Mouse (Mus musculus) spleen, postnatal 10 days (tissue): Measurements from ENCODE around the gene Psd4.

Experiments used
- DNase-seq, 2 experiments: peaks; one replicate each; pipeline ENCODE4 v3.0.0; 2021 to 2022; ENCODE audit warnings: low spot score in 2 of 2

The Psd4 gene

DNA sequence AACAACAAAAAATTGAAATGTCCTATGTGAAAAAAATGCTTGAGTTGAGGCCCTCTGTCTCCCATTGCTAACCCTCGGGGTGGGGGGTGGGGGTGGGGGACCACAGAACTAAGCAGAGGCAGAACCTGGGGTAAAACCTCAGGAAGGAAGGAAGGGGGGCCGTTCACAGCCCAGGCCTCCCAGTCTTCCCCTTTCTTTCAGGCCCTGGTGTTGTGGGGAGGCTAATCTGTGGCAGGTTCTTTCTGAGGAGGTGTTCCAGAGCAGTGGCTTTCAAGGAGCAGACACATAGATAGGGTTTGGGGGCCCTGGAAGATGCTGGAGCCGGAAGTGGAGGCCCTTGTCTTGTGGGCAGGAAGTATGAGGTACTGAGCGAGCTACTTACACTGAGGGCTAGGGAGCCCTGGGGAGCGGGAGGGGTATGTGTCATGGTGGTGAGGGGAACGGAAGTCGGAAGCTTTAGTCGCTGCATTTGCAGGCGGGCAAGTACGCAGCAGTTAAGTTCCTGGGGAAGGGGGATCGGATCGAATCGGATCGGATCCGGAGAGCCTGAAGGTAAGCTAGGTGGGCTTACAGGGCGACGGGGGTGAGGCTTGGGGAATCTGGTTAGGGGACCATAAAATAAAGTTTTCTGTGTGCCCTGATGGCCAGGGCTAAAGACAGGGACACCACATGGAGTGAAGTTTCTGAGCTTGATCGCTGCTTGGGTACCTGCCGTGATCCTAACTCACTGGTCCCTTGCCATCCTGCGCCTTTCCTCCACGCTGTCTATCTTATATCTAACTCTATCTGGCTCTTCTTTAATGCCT is 19.0 kb downstream of the Psd4 start:
- peak; percentile 58 to 75 for DNase-seq

DNA sequence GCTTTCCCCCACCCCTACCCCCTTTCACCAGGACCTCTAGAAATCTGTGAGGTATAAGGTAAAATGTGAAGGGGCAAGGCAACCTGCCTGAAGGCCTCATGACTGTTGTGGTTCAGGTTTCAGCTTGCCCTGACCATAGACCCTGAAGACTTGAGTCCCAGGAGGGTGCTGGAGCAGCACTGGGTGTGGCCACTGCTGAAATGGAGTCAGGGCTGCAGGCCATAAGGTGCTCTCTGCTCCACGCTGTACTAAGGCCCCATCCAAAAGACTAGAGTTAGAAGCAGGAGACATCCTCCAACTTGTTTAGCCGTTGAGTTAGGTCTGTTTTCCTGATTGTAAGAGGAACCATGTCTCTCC is 19.6 kb downstream of the Psd4 start:
- peak in 1 of 2 experiments; percentile 28 for DNase-seq

DNA sequence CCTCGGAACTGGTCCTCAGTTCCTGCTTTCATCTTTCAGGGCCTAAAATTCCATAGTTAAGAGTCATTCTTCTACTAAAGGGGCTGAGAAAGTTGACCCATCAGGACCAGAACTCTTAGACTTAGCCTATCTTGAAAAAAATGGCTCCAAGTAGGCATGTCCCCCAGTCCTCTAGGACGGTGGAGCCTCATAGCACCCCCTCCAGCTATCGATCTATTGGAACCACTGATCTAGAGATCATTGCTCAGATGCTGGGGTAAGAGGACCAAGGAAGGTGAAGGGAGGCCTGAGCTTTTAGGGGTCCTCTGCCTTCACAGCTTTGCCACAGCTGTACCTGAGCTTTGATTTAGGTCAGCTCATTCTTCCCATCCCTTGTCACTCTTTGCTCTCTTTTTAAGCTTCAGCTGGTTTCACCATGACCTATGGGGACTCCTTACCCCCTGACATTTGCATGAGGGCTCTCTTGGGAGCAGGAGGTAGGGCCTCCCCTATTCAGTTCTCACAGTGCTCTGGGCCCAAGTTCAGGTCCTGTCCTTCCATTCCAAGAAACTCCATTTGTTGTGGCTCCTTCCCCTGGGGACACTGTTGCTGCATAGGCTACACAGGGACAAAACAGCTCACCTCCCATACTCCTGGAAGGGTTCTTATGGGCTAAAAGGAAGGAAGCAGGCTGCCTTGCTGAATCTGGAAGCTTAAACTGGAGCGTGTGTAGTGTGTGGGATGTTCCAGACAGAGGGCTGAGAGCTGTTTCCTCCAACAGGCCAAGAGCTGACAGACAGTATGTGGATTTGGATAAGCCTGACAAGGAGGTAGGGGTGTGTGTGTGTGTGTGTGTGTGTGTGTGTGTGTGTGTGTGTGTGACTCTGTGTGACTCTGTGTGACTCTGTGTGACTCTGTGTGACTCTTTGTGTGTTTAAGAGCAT is 20.2 kb downstream of the Psd4 start:
- no peak for DNase-seq

DNA sequence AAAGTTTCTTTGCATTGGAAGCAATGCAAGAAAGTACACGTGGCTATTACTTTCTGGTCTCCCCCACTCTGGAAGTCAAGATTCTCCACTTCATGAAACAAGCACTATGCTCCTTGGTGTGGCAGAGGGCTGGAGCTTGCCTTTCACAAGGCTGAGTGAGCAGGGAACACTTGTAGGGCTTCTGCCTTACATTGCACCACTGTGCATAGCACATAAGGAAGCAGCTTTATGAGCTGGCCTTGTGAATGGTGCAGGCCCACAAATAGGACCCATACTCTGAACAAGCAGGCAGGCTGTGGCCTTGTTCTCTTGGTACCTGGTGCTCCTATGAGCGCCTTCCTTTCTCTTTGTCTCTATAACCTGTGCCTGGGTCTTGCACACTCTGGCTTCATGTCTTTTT is 25.9 kb downstream of the Psd4 start:
- no peak for DNase-seq

DNA sequence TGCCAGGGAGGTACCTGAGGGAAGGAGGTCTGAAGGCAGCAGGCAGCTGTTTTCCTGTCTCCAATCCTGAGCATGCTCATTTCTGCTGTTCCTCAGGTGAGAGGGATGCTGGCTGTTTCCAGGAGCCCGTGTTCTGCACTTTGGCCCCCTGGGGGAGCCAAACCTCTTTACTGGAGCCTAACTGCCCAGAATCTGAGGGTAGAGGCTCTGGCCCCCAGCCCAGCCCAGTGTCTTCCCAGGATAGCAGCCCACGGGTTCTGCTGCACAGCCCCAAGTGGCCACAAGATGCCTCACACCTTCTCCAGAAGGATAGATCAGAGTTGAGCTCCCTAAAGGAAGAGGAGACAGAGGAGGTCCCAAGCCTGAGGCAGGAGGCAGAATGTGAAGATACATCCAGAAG is 29.7 kb downstream of the Psd4 start:
- DNase-seq, result no peak

DNA sequence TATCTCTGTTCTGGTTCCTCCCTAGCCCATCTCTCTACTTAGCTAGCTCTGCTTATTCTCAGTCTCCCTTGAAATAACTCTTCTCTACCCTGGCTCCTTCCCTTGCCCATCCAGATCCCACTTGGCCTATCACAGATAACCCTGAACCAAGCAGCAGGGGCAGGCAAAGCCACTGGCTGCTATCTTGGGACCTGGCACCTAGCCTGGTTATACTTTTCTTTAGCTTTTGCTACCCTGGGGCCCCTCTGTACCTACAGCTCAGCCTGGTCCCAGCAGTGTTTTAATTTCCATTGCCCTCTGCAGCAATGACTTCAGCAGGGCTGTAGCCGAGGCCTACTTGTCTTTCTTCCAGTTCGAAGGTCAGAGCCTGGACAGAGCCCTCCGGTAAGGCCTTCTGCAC is 33.3 kb downstream of the Psd4 start:
- DNase-seq, result no peak

DNA sequence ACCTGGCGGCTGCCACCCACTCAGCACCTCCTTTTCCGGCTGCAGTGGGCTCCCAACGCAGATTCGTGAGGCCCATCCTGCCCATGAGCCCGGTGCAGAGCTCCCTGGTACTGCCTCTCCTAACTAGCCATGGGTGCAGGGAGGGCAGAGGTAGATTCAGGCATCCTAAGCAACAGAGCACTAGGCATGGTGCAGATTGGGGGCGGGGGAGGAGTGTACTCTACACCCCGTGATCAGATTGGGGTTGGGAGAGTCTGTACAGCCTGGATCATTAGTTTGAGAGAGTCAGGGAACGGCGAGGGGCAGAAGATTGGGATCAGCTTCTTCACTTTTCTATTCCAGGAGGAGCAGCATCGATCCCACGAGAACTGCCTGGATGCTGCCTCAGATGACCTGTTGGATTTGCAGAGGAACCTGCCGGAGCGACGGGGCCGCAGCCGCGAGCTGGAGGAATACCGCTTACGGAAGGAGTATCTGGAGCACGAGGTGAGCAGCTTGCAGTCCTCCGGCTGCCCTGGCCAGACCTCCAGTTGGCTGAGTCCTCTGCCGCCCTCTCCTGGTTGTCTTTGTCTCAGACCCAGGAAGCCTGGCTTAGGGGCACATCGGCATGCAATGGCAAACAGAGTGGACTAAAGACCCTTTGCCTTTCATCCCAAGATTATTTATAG is 38.1 kb downstream of the Psd4 start:
- peak; percentile 33 to 75 for DNase-seq

DNA sequence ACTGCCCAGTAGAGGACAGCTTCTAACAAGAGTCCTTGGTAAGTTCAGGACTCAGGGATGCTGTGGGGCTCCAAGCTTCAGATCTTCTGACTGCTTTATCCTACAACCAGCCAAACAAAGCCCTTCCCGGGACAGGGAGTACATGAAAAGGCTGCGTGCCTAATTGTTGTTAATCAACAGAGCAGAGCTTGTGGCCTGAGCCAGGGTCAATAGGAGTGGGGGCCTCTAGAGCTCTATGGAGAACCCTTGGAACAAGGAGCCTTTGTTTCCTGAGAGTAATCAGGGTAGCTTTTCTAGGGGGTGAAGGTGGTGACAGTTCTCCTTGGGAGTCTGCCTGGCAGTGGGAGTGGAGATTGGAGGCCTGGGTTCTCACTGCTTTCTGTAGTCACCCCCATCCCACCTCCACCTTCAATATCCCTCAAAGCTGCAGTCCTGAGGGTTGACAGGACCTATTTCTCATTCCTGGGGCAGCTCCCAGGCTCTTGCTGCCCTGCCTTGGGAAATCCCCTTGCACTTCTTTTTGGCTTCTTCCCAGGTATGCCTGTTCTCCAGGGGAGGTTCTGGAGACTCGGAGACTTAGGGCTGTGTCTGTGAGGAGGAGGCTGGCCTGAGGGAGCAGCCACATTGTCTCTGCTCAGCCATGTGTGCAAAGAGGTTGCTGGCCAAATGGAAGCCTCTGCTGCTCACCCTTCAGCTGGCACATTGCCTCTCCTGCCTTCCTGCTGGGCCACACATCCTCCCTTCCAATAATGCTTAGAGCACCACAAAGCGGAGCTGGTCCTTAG is 40.5 kb downstream of the Psd4 start:
- DNase-seq, result no peak

DNA sequence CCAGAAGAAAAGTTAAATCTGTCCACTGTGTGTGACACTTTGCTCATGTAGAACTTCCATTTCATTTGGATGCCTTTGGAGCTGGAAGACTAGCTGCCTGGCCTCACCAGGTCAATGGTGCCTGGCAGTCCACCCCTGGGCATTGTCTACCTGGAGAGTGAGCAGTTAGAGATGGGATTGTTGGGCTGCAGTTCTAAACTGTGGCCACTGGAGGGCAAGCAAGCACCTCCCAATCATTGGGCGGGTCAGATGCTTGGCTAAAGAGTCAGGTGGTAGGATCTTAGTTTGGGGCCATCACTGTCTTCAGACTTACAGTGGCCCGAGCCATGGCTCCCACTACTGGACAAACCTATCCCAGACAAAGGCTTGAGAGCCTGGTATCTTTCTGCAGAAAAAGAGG is 41.8 kb downstream of the Psd4 start:
- DNase-seq, result peak; percentile 33 to 73

DNA sequence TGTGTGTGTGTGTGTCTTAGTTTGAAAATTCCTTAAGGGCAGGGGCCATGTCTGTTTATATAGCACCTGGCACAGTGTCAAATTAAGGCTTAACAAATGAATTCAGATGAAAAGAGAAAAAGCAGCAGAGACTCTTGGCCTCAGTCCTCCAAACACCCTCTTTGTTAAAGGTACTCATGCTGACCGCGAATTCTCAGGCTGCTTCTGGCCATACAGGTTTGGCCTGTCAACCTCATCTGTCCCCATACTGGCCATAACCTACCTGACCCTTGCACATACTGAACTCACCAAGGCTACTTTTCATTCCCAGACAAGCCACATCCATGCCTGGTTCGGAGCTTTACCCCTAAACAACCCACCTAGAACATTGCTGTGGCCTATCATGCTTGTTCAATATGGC is 45.8 kb downstream of the Psd4 start:
- no peak for DNase-seq

DNA sequence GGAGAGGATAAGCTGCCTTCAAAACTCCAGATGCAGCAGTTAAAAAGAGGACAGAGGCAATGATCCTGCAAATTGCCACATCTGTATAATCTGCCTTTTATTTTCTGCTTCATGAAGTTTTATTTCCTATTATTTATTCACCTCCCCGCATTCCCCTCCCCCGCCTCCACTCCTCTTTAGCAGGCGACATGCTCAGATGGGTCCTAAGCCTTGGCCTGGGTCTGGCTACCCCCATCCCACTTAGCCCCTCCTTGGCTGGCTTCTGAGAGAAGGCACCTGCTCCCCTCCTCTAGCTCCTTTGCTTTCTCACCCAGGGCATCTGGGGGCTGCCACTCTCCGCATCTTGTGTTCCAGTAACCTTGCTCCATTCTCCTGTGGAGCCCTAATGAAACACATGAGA is 46.3 kb downstream of the Psd4 start:
- DNase-seq, result no peak

DNA sequence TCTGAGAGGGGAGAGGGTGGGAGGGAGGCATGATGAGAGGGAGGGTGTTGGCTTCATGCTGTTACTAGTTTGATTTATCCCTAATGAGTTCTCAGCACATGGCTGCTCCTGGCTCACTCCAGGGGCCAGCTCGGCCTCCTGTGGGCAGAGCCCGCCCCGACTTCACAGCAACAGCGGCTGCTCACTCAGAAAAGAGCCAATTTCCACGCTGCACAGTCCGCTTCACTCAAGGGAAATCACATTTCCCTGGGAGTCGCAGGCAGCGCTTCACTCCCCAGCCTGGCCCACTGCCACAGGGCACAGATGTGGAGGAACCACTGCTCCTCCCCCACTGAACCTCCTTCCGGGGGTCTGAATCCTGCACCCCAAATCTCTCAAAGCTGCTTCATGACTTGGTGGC is 49.3 kb downstream of the Psd4 start:
- DNase-seq, result no peak

DNA sequence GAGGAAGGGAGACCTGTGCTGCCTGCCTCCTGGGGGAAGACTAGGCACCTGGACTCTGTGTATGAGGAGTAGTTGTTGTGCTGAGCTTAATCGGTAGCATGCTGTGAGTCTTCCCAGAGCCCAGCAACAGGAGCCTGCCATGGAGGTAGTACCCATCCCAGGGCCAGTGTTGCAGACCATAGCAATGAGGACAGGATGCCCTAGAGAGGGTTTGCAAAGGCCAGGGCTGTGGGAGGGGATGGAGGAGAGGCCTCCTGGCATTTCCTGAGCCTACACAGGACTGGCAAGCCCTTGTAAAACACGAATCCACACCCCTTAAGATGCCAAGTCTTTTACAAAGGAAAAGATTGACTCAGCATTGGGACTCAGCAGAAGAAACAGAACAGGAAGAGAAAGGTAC is 49.7 kb downstream of the Psd4 start:
- DNase-seq, result no peak

DNA sequence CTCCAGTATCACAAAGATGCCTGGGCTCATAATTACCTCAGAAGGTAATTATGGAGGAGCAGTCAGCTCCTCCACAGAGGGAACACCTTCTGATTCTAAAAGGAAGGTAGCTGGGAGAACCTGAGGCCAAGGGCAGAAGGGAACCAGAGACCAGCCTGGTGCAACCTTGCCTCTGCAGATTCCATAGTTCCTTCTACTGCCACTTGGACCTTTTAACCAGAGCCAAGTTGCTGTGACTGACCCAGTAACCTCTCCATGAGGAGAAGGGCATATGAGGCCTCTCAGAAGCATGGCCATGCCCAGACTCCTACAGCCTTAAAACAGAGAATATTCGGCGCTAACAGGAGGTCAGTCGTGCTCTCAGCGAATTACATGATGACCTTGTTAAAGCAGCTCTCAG is 50.2 kb downstream of the Psd4 start:
- DNase-seq, result no peak

DNA sequence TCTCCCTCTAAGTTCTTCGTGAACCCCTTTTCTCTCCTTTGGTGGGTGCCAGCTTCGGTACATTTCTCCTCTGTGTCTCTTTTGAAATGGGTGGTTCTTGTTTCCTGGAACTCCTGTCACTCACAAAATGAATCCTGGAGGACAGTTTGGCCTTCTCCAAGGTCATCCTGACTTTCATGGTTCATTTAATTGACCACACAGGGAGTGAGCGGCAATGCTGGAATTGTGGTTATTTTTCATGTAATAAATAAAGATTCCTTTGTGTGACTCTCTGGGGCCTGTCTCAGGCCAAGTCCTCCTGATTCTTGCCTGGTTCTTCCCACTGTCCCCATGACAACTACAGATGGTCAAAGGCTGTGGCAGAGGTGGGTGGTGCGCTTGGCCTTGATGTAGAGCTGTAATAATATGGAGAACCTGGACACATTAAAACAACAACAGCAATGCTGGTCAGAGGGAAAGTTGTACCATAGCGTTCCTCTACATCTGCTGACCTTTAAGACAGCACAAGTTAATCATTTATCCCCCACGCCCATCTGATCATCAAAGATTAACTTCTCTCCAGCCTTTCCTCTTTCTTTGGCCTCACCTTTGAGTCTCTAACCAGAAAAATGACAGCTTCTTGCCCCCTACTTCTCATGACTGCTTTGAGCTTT is 54.0 kb downstream of the Psd4 start:
- no peak for DNase-seq

DNA sequence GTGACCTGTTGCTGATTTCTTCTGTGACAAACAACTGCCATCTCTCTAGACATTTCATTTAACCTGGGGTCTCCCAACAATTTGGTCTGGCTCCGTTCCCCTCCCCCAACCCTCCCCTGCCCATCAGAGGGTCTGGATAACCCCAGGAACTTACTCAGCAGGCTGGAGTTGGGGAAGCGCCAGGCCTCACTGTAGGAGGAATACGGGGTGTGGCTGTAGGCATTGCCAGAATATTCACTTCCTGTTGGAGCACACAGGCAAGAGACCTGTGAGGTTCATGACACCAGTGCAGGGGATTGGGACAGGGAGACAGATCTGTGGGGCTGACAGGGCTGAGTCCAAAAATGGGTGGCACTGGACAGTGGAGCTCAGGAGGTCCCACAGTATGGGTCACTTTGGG is 55.4 kb downstream of the Psd4 start:
- no peak for DNase-seq

DNA sequence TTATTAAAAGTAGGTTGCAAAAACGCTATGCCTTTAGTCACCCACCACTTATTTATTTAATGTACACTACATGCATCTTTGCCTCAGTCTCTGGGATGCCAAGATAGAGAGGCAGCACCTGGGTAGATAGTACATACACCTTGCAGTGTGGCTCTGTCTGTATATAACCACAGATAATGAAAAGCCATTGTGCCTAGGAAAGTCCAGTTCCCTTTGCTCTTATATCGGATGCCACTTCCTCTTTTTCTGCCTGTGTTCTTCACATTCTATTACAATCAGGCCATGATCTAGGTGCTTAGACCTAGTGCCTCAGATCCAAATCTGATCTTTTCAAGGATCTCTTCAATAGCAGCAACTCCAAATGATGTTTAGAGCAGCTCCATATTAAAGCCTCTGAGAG is 58.2 kb downstream of the Psd4 start:
- no peak for DNase-seq

DNA sequence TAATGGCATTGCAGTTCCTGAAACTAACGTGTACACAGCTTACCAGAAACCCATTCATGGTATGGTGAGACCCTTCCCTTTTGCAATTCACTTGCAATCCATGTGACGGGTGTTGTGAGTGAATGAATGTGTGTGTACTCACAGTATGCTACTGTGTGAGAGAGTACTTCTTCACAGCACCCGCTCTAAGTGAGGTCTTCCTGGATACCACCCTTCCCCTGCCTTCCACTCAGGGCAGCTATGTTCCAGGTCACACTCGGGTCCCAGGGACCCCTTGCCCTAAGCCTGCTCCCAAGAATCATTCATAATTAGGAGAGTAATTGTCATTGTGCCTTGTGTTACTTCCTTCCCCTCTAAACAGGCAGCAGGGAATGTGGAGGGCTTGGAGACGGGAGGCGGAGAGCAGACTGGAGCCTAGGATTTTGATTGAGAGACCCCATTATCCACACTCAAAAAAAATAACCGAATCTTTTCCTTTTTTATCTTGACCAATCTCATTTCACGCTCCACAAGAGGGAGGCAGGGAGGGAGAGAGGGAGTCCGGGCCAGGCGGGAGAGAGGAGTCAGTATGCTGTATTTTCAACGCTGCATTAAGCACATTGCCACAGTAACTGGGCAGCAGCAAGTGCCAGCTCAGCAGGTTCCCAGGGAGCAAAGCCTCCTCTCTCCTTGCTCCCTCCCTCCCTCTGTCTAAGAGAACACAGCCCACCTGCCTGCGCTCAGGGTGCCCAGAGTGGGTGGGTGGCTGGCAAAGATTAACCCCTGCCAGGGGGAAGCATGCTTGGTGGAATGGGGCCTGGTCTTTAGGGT is 60.7 kb downstream of the Psd4 start:
- no peak for DNase-seq

DNA sequence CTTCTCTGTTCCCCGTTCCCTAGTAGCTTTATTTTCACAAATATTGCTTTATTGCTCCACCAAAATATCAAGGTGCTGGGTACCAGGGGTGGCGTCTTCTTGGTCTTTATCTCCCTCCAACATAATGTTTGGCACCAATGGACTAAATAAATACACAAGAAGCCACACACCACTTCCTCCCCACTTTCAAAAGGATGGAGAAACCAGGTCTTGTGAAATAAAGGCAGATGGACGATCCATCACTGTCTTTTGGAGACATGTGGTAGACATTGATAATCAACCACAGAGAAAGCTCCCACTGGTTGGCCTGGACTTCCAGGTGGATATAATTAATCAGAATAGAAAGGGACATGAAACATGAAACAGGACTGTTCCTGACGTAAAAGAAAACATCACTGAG is 62.4 kb downstream of the Psd4 start:
- DNase-seq, result no peak

DNA sequence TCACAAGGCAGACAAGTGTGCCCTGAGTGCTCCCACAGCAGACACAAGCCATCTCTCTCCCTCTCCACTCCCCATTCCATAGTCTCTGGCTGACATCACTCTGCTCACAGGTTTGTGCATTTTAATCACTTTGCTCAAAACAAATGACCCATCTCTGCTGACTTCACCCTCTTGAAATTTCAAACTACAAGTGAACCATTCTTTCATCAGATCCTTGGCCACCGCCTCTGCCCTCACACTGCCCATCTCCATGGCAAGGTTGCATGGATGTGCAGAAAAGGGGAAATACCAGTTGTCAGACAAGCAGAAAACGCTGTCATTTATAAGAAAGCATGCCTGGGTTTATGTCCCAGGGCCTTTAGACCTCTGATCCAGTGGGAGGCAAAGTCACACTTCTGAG is 67.3 kb downstream of the Psd4 start:
- DNase-seq, result no peak
